Mouse (Mus musculus): ENCODE data around the gene Arhgef28. TPM values are rescaled to one million over a fixed set of nuclear protein-coding genes. Genes with fewer than 3 reads are reported as not detected.

Gene Arhgef28
- polyA plus RNA-seq, 1 experiment from 2014 or later = 27.0 TPM

DNA sequence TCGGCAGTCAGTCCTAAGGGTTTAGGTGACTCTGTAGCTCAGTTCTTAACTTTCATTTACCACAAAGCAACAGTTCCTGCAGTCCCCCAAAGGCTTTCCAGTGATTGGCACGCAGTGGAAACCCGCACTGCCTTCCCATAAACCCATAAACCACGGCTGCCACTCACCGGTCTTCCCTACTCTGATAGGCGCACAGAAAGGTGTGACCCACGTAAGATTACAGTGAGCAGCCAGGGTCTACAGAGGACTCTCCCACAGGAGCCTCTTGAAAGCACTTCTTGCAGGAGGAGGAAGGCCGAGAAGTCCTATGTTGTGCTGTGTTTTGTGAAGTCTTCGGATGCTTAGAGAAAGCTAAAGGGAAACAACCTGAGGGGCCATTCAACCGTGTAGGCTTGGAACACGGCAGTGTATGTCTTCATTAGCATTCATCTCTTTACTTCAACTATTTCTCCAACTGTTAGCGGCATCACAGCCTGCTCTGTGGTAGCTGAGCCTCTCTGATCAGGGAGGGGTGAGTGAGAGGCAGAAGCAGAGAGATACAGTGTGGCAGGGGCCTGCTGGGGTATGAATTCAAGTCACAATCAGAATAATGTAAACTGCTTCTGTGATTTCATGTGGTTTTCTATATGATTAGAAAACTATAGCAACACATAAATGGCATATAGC is 189.2 kb downstream of the Arhgef28 start:
- Histone ChIP-seq H3K9ac (peak overlapping the region; percentile 56; the same call in 1 of the 2 replicates), H3K27me3 (replicated peaks) (no peaks in the 10 kb centered on the region), H3K4me1 (peaks cover 14% of the 10 kb centered on the region; the same call in 1 of the 2 replicates), H3K4me3 (peak overlapping the region; percentile 51), H3K4me2 (peak overlapping the region; percentile 92), H3K27ac (peak overlapping the region; percentile 83), H3K9me3 (no peaks in the 10 kb centered on the region), H3K36me3 (replicated peaks) (no peaks in the 10 kb centered on the region)
- WGBS = 11% methylated on average over 12 of the region's 12 CpGs
- peak; percentile 93 for ATAC-seq (replicated peaks)

DNA sequence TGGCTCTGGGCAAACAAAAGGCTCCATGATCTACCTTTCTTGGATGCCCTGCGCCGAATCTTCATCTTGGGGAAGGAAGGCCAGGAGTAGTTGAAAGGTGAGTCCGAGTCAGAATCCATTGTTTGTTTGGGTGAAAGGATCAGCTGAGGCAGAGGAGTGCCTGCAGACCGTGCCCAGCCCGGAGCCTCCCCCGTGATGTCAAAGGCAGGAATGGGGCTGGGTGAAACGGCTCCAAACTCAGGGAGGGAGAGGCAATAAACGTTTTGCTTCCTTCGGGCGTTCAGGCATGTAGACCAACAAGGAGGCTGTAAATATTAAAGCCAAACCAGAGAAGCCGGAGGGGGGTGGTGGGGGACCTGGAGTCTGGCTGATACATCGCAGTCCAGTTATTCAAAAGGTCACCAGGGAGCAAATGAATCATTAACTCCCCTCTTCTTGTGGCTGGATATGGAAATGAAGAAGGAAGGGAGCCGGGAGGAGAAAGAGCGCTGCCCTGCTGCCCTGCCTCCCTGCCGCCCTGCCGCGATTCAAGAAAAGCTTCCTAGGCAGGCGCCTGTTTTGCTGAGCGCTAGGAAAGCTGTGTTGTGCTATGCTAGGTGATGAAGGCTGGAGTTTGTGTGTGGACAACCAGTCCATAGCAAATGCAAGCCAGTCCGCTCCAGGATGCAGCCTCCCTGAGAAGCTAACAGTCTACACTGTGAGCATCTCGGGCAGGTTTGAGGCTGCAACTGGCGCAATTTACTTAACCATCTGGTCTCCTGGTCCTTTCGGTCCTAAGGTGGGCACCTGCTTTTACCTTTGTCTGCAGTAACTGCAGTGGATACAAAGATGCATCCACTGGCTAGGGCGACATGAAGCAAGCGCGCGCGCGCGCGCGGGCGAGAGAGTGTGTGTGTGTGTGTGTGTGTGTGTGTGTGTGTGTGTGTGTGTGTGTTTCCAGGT is 190.0 kb downstream of the Arhgef28 start:
- WGBS = 5% methylated on average over 33 of the region's 33 CpGs
- Histone ChIP-seq H3K4me3 (peak overlapping the region; percentile 51), H3K27me3 (replicated peaks) (no peaks in the 10 kb centered on the region), H3K4me1 (peaks cover 14% of the 10 kb centered on the region; the same call in 1 of the 2 replicates), H3K36me3 (replicated peaks) (no peaks in the 10 kb centered on the region), H3K4me2 (peak overlapping the region; percentile 92), H3K27ac (peak overlapping the region; percentile 83), H3K9me3 (no peaks in the 10 kb centered on the region), H3K9ac (peak overlapping the region; percentile 56)
- ATAC-seq (replicated peaks) = peak; percentile 74

GRCm38 (mm10) chr13:98014892-98015291 is 191.3 kb downstream of the Arhgef28 start:
- no peak overlapping the region for H3K27ac ChIP-seq
- peaks cover 14% of the 10 kb centered on the region; the same call in 1 of the 2 replicates for H3K4me1 ChIP-seq
- peak overlapping the region; percentile 29 for H3K4me2 ChIP-seq
- no peak overlapping the region for H3K9ac ChIP-seq
- 70% methylated on average over 3 of the region's 3 CpGs for WGBS
- H3K27me3 ChIP-seq (replicated peaks) = no peaks in the 10 kb centered on the region
- H3K4me3 ChIP-seq = 0 out of 2 replicates have a peak overlapping the region, but pooled peaks have one; percentile 14
- no peaks in the 10 kb centered on the region for H3K9me3 ChIP-seq
- ATAC-seq (replicated peaks) = no peak
- H3K36me3 ChIP-seq (replicated peaks) = no peaks in the 10 kb centered on the region

DNA sequence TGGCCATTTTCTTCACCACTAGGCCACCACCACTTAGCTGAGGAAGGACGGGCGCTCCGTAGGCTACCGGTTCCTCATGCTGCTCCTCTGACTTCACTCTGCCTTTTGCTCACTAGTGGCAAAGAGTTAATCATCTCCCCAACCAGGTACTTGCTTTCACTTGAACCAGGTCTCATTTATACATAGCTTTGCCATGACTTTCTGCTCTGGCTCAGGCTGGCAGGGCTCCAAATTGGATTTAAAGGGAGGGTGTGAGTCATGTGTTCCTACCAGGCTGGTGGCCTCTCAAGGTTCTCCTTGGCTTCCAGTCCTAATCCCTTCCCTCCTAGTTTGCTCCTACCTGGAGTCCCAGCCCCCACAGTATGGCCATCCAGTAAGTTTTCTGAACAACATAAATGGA is 192.5 kb downstream of the Arhgef28 start:
- H3K36me3 ChIP-seq (replicated peaks) = no peaks in the 10 kb centered on the region
- ATAC-seq (replicated peaks) = no peak
- no peak overlapping the region for H3K4me3 ChIP-seq
- H3K9me3 ChIP-seq = no peaks in the 10 kb centered on the region
- H3K4me2 ChIP-seq = no peak overlapping the region
- H3K27me3 ChIP-seq (replicated peaks) = no peaks in the 10 kb centered on the region
- 96% methylated on average over 4 of the region's 4 CpGs for WGBS
- no peak overlapping the region for H3K9ac ChIP-seq
- H3K4me1 ChIP-seq = peaks cover 14% of the 10 kb centered on the region; the same call in 1 of the 2 replicates
- H3K27ac ChIP-seq = no peak overlapping the region

GRCm38 (mm10) chr13:98011931-98012341 is 194.3 kb downstream of the Arhgef28 start:
- Histone ChIP-seq H3K27ac (no peak overlapping the region), H3K27me3 (replicated peaks) (no peaks in the 10 kb centered on the region), H3K9ac (no peak overlapping the region), H3K4me3 (no peak overlapping the region), H3K4me2 (no peak overlapping the region), H3K9me3 (no peaks in the 10 kb centered on the region), H3K4me1 (peaks cover 10% of the 10 kb centered on the region; the same call in 1 of the 2 replicates), H3K36me3 (replicated peaks) (no peaks in the 10 kb centered on the region)
- WGBS = 79% methylated on average over 6 of the region's 6 CpGs
- no peak for ATAC-seq (replicated peaks)

- H3K9me3 ChIP-seq = no peaks in the 10 kb centered on the region
- no peak overlapping the region for H3K9ac ChIP-seq
- no peaks in the 10 kb centered on the region for H3K4me1 ChIP-seq
- no peaks in the 10 kb centered on the region for H3K36me3 ChIP-seq (replicated peaks)
- no peak for ATAC-seq (replicated peaks)
- no peak overlapping the region for H3K4me2 ChIP-seq
- H3K27ac ChIP-seq = no peak overlapping the region
- no peaks in the 10 kb centered on the region for H3K27me3 ChIP-seq (replicated peaks)
- H3K4me3 ChIP-seq = no peak overlapping the region
- WGBS = 74% methylated on average over 4 of the region's 4 CpGs
Measured at GRCm38 (mm10) chr13:98009070-98009469, 197.2 kb downstream of the Arhgef28 start.

DNA sequence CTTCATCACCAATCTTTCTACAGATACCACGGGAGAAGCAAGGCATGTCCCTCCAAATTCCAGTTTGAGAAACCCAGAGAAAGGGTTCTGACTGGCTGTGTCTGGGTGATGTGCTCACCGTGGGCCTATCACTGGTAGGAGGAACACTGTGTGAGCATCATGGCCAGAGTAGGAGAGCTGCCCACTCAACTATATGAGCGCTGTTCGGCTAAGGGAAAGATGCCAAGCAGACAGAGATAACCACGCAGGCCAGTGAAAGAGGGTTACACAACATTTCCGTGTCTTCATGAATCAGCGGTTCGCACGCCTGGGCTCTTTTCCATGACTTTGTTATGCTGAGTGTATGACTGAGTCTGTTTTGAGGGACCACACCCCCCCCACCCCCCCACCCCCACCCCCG is 197.7 kb downstream of the Arhgef28 start:
- WGBS = 91% methylated on average over 10 of the region's 10 CpGs

DNA sequence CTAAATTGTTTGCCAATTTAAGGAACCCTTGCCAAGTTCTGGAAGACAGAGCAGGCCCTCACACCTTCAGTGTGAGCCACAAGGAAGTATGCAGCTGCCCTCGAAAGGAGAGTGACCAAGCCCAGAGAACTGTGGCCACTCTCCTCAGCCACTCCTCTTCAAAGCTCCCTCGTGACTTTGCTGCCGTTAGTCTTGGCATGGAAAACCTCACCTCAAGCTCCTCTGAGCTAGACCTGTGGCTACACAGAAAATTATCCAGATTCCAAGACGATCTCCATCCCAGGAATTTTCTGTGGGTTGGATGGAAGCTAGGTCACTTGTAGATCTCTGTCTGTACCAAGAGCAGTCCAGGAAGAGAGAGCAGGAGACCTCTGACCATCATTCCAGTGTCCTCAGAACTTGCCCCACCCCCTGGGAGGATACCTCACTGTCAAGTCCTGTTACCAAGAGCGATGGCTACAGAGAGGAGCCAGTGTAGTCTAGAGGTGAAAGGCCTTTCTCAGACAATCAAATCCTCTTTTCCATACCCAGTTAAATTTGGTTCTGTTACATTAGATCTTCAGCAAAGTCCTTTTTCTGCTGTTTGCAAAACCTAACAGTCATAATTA is 200.5 kb downstream of the Arhgef28 start:
- Histone ChIP-seq H3K4me3 (no peak overlapping the region), H3K4me2 (no peak overlapping the region), H3K27me3 (replicated peaks) (no peaks in the 10 kb centered on the region), H3K4me1 (no peaks in the 10 kb centered on the region), H3K9ac (no peak overlapping the region), H3K9me3 (no peaks in the 10 kb centered on the region), H3K27ac (no peak overlapping the region), H3K36me3 (replicated peaks) (no peaks in the 10 kb centered on the region)
- 85% methylated on average over 5 of the region's 5 CpGs for WGBS
- no peak for ATAC-seq (replicated peaks)

More for the DNA sequence above, 197.7 kb downstream of the Arhgef28 start:
- Histone ChIP-seq H3K27ac (no peak overlapping the region), H3K9ac (no peak overlapping the region), H3K27me3 (replicated peaks) (no peaks in the 10 kb centered on the region), H3K36me3 (replicated peaks) (no peaks in the 10 kb centered on the region), H3K4me1 (no peaks in the 10 kb centered on the region), H3K4me3 (no peak overlapping the region), H3K4me2 (no peak overlapping the region), H3K9me3 (no peaks in the 10 kb centered on the region)
- no peak for ATAC-seq (replicated peaks)

GRCm38 (mm10) chr13:98004647-98005414 is 201.4 kb downstream of the Arhgef28 start:
- Histone ChIP-seq H3K27ac (no peak overlapping the region), H3K36me3 (replicated peaks) (no peaks in the 10 kb centered on the region), H3K4me1 (no peaks in the 10 kb centered on the region), H3K27me3 (replicated peaks) (no peaks in the 10 kb centered on the region), H3K4me2 (no peak overlapping the region), H3K9ac (no peak overlapping the region), H3K4me3 (no peak overlapping the region), H3K9me3 (no peaks in the 10 kb centered on the region)
- WGBS = 71% methylated on average over 2 of the region's 2 CpGs
- no peak for ATAC-seq (replicated peaks)

GRCm38 (mm10) chr13:98003690-98004089 is 202.5 kb downstream of the Arhgef28 start:
- 55% methylated on average over 7 of the region's 7 CpGs for WGBS
- H3K36me3 ChIP-seq (replicated peaks) = no peaks in the 10 kb centered on the region
- H3K4me2 ChIP-seq = no peak overlapping the region
- ATAC-seq (replicated peaks) = no peak
- no peaks in the 10 kb centered on the region for H3K4me1 ChIP-seq
- H3K27ac ChIP-seq = no peak overlapping the region
- no peaks in the 10 kb centered on the region for H3K27me3 ChIP-seq (replicated peaks)
- H3K9ac ChIP-seq = no peak overlapping the region
- H3K9me3 ChIP-seq = no peaks in the 10 kb centered on the region
- no peak overlapping the region for H3K4me3 ChIP-seq

- no peak overlapping the region for H3K4me3 ChIP-seq
- no peak overlapping the region for H3K4me2 ChIP-seq
- no peaks in the 10 kb centered on the region for H3K36me3 ChIP-seq (replicated peaks)
- 92% methylated on average over 5 of the region's 5 CpGs for WGBS
- H3K27ac ChIP-seq = no peak overlapping the region
- H3K27me3 ChIP-seq (replicated peaks) = no peaks in the 10 kb centered on the region
- no peak for ATAC-seq (replicated peaks)
- no peaks in the 10 kb centered on the region for H3K4me1 ChIP-seq
- H3K9ac ChIP-seq = no peak overlapping the region
- H3K9me3 ChIP-seq = no peaks in the 10 kb centered on the region
Measured at GRCm38 (mm10) chr13:98002598-98002997, 203.6 kb downstream of the Arhgef28 start.
